Mouse (Mus musculus) forebrain, embryonic 11.5 days (tissue): Measurements from ENCODE around the gene Oasl1. TPM values are rescaled to one million over a fixed set of nuclear protein-coding genes. Genes with fewer than 3 reads are reported as not detected.

Experiments
- ATAC-seq: fragments of 200-750 bp; cut with Nextera tagmentation; replicated peaks from 2 replicates; pipeline ENCODE4 v1.8.0; 2017; ENCODE audit warnings: moderate TSS enrichment; ENCODE audit not compliant: low FRiP score
- DNase-seq: peaks from one replicate; pipeline ENCODE4 v3.0.0-alpha.2; 2017; ENCODE audit warnings: low spot score
- H3K27ac ChIP-seq: fragments of 300-500 bp; sonication (generic); 2 replicates; pipeline ENCODE4 v1.5.1; 2014; ENCODE audit warnings: low read depth, low read length
- H3K27me3 ChIP-seq: fragments of 300-500 bp; sonication (generic); 2 replicates; pipeline ENCODE4 v1.6.1; 2014; ENCODE audit warnings: mild to moderate bottlenecking, low read length, mixed read lengths; ENCODE audit not compliant: control insufficient read depth, insufficient read depth
- H3K36me3 ChIP-seq: fragments of 300-500 bp; sonication (generic); 2 replicates; pipeline ENCODE4 v1.6.1; 2014; ENCODE audit warnings: mild to moderate bottlenecking, low read length, moderate library complexity, mixed read lengths; ENCODE audit not compliant: control insufficient read depth, insufficient read depth
- H3K4me1 ChIP-seq: fragments of 300-500 bp; sonication (generic); replicated peaks from 2 replicates; pipeline ENCODE4 v1.6.1; 2014; ENCODE audit warnings: low read length, mixed read lengths; ENCODE audit not compliant: control insufficient read depth, insufficient read depth
- H3K4me2 ChIP-seq: fragments of 300-500 bp; sonication (generic); 2 replicates; pipeline ENCODE4 v1.6.1; 2014; ENCODE audit warnings: low read depth, mild to moderate bottlenecking, low read length, moderate library complexity, mixed read lengths; ENCODE audit not compliant: severe bottlenecking
- H3K4me3 ChIP-seq: fragments of 300-500 bp; sonication (generic); 2 replicates; pipeline ENCODE4 v1.5.1; 2014; ENCODE audit warnings: low read depth, low read length
- H3K9ac ChIP-seq: fragments of 300-500 bp; sonication (generic); 2 replicates; pipeline ENCODE4 v1.6.1; 2014; ENCODE audit warnings: low read length
- H3K9me3 ChIP-seq: fragments of 300-500 bp; sonication (generic); 2 replicates; pipeline ENCODE4 v1.6.1; 2016; ENCODE audit warnings: low read length, mixed read lengths; ENCODE audit not compliant: control insufficient read depth
- WGBS: fragments of 180-500 bp; shearing (Covaris S2); extraction: QIAGEN DNeasy Blood & Tissue Kit; methylation state at CpG from one replicate; pipeline ENCODE4 v1.1.7; 2014; 5-methylcytosine and 5-hydroxymethylcytosine counted together
- polyA plus RNA-seq: library from polyadenylated mRNA; unstranded; fragments of >200 nt; fragmentation: Nextera tagmentation; extraction: Ambion mirVana; gene quantifications from 2 replicates; pipeline ENCODE4 v1.2.1, GENCODE M21; 2014

Oasl1 gene
- polyA plus RNA-seq, 1 experiment from 2014 or later, result 0.20 TPM

DNA sequence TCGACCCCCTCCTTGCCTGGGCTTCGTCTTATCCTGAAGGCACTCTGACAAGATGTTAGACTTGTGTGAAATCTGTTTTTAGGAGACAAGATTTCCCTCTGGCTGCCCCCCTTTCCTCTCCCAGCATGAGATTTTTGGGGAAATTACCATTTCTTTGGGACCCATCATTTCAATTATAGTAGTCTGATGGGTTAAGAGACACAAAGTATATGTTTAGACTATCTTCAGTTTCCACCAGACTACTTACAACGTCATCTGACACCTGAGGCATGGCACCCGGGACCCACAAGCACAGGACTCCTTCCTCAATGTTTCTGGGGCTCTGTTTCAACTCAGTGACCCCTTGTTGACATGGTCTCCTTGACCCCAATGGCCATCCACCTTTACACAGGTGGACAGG is 27.5 kb upstream of the Oasl1 start:
- H3K4me3 ChIP-seq, result no peak overlapping the region
- no peaks in the 10 kb centered on the region for H3K9me3 ChIP-seq
- no peaks in the 10 kb centered on the region for H3K27me3 ChIP-seq
- no peak overlapping the region for H3K4me2 ChIP-seq
- no peak for DNase-seq
- H3K4me1 ChIP-seq, result no peaks in the 10 kb centered on the region
- WGBS, result 91% methylated on average over 4 of the region's 4 CpGs
- no peak overlapping the region for H3K27ac ChIP-seq
- ATAC-seq, result no peak
- H3K36me3 ChIP-seq, result no peaks in the 10 kb centered on the region
- H3K9ac ChIP-seq, result no peak overlapping the region

- Histone ChIP-seq H3K4me2 (no peak within 1 kb of the TSS), H3K9me3 (no peaks in the 10 kb centered on the region), H3K27ac (no peak within 1 kb of the TSS), H3K4me1 (no peaks in the 10 kb centered on the region), H3K4me3 (no peak within 1 kb of the TSS), H3K27me3 (no peaks in the 10 kb centered on the region), H3K36me3 (no peaks in the 10 kb centered on the region), H3K9ac (no peak within 1 kb of the TSS; the same call in 1 of the 2 replicates)
- DNase-seq (no peak), ATAC-seq (no peak)
- WGBS, result 66% methylated on average over 13 of the region's 13 CpGs
Observed at GRCm38 (mm10) chr5:114896688-114897373, 26.2 kb upstream of the Oasl1 start, which contains the start of gene Oasl2. Gene Oasl2 (plus strand): TSS chr5:114896936.

- Histone ChIP-seq H3K27me3 (no peaks in the 10 kb centered on the region), H3K4me3 (no peak overlapping the region), H3K4me2 (no peak overlapping the region), H3K9ac (no peak overlapping the region; the same call in 1 of the 2 replicates), H3K36me3 (no peaks in the 10 kb centered on the region), H3K9me3 (no peaks in the 10 kb centered on the region), H3K27ac (no peak overlapping the region), H3K4me1 (no peaks in the 10 kb centered on the region)
- WGBS, result 11% methylated on average over 7 of the region's 7 CpGs
- DNase-seq, result no peak
- ATAC-seq, result no peak
Observed at GRCm38 (mm10) chr5:114897374-114897793, 25.7 kb upstream of the Oasl1 start.

GRCm38 (mm10) chr5:114898857-114899256 is 24.2 kb upstream of the Oasl1 start:
- Histone ChIP-seq H3K9ac (no peak overlapping the region), H3K27me3 (no peaks in the 10 kb centered on the region), H3K4me3 (no peak overlapping the region), H3K27ac (no peak overlapping the region), H3K4me2 (no peak overlapping the region), H3K36me3 (no peaks in the 10 kb centered on the region), H3K9me3 (no peaks in the 10 kb centered on the region), H3K4me1 (no peaks in the 10 kb centered on the region)
- 81% methylated on average over 7 of the region's 7 CpGs for WGBS
- ATAC-seq, result no peak
- no peak for DNase-seq

DNA sequence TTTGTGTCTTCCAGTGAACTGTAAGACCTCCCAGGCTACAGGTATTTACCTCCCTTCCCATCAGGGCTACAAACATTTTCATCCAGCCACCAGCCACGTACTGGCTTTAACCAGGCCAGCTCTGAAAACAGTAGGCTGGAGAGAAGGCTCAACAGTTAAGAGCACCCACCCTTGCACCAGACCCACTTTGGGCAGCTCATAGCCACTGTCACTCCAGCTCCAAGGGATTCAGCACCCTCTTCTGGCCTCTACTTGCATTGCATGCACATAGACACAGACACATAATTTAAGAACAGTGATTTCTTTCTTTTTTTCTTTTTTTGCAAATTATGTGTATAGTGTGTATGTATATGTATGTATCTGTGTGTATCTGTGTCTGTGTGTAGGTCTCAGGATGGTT is 20.6 kb upstream of the Oasl1 start:
- Histone ChIP-seq H3K4me1 (no peaks in the 10 kb centered on the region), H3K4me3 (no peak overlapping the region), H3K27me3 (no peaks in the 10 kb centered on the region), H3K4me2 (no peak overlapping the region), H3K27ac (no peak overlapping the region), H3K9me3 (no peaks in the 10 kb centered on the region), H3K9ac (no peak overlapping the region), H3K36me3 (no peaks in the 10 kb centered on the region)
- peak; percentile 71 for DNase-seq
- WGBS, result 22% methylated on average over 1 of the region's 1 CpGs
- ATAC-seq, result no peak

DNA sequence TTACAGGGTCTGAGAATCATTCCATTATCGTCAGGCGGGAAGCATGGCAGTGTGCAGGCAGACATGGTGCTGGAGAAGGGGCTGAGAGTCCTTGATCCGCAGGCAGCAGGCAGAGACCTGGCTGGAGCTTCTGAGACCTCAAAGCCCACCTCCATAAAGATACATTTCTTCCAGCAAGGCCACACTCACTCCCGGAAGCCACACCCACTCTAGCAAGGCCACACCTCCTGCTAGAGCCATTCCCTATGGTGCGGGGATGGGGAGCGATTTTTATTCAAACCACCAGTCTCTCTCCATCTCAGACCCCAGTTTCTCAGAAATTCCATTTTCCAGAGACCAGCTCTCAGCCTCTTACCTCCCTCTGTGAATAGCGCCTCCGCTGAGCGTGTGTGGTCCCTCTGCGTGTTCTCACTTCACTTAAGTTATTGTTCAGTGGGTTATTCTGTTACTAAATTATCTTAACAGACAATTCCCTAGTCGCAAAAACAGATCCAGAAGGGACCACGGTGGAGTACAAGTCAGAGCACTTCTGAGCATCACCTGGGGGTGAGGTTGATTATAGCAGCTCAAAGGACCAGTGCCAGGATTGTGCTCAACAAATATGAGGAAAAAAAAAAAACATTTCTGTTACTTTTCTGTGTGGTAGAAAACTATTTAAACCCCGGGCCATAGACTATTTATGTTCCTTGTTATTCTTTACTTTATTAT is 14.3 kb upstream of the Oasl1 start:
- no peak overlapping the region for H3K4me2 ChIP-seq
- H3K4me1 ChIP-seq, result no peaks in the 10 kb centered on the region
- 54% methylated on average over 13 of the region's 13 CpGs for WGBS
- no peak overlapping the region for H3K4me3 ChIP-seq
- H3K36me3 ChIP-seq, result no peaks in the 10 kb centered on the region
- H3K27me3 ChIP-seq, result no peaks in the 10 kb centered on the region
- H3K27ac ChIP-seq, result no peak overlapping the region
- ATAC-seq, result no peak
- DNase-seq, result peak; percentile 56
- no peaks in the 10 kb centered on the region for H3K9me3 ChIP-seq
- H3K9ac ChIP-seq, result no peak overlapping the region

GRCm38 (mm10) chr5:114913686-114914085 is 9.4 kb upstream of the Oasl1 start:
- 78% methylated on average over 4 of the region's 4 CpGs for WGBS
- H3K36me3 ChIP-seq, result no peaks in the 10 kb centered on the region
- ATAC-seq (no peak), DNase-seq (no peak)
- H3K9me3 ChIP-seq, result no peaks in the 10 kb centered on the region
- H3K27me3 ChIP-seq, result no peaks in the 10 kb centered on the region
- no peak overlapping the region for H3K4me2 ChIP-seq
- no peak overlapping the region for H3K9ac ChIP-seq
- no peak overlapping the region for H3K27ac ChIP-seq
- no peak overlapping the region for H3K4me3 ChIP-seq
- H3K4me1 ChIP-seq, result no peaks in the 10 kb centered on the region

GRCm38 (mm10) chr5:114914855-114915254 is 8.2 kb upstream of the Oasl1 start:
- no peaks in the 10 kb centered on the region for H3K4me1 ChIP-seq
- DNase-seq (no peak), ATAC-seq (no peak)
- H3K4me2 ChIP-seq, result no peak overlapping the region
- no peaks in the 10 kb centered on the region for H3K9me3 ChIP-seq
- H3K27me3 ChIP-seq, result no peaks in the 10 kb centered on the region
- 82% methylated on average over 8 of the region's 8 CpGs for WGBS
- H3K9ac ChIP-seq, result no peak overlapping the region
- H3K27ac ChIP-seq, result no peak overlapping the region
- H3K4me3 ChIP-seq, result no peak overlapping the region
- no peaks in the 10 kb centered on the region for H3K36me3 ChIP-seq

DNA sequence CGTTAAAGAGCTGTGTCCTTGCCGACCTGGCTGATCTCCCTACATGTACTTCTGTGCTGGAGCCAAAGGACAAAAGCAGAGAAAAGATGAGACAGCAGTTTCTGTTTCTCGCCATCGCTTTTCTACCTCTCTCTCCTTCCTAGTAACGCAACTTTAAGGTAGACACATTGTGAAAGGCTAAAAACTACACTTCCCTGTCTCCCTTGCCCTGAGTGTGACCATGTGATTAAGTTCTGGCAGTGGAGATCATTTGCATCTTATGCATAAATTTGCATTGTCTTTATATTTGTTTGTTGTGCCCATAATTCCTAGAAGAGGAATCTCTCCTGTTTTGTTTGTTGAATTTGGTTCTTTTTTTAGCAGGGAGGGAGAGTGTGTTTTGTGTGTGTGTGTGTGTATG is 7.2 kb upstream of the Oasl1 start:
- DNase-seq (no peak), ATAC-seq (no peak)
- 83% methylated on average over 5 of the region's 5 CpGs for WGBS
- Histone ChIP-seq H3K27ac (no peak overlapping the region), H3K9ac (no peak overlapping the region), H3K4me1 (no peaks in the 10 kb centered on the region), H3K9me3 (no peaks in the 10 kb centered on the region), H3K4me2 (no peak overlapping the region), H3K4me3 (no peak overlapping the region), H3K36me3 (no peaks in the 10 kb centered on the region), H3K27me3 (no peaks in the 10 kb centered on the region)
